Mouse (Mus musculus): ENCODE measurements around the gene Trex2.
"Not testable (repeated sequence)": the region's sequence is repeated elsewhere in the genome, so short reads cannot be mapped to it uniquely, and the experiment has no call there.

Gene Trex2

GRCm38 (mm10) chrX:73460792-73461191, 25.6 kb upstream of the Trex2 start:
- POLR2A ChIA-PET, result no interaction called here
- CTCF ChIA-PET, result interaction anchor here in 1 of 4 experiments (0.8 kb wide), 1 partner anchor 33 kb away, joined by 3 read pairs; no protein-coding TSS in a partner anchor

- CTCF ChIA-PET, result interaction anchor here (0.6 to 1.6 kb wide), 33 partner anchors 12 to 997 kb away, joined by 3 to 46 read pairs (median 4); partner anchors contain the start of genes Dusp9 (in 1 of the 4), Flna (in 1 of the 4) and Pnck (in 1 of the 4)
- POLR2A ChIA-PET, result interaction anchor here in 3 of 4 experiments (0.6 to 2.4 kb wide), 47 partner anchors 9 to 1966 kb away, joined by 3 to 14 read pairs (median 4); partner anchors contain the start of genes Bcap31 (in 2 of the 3), Renbp (in 2 of the 3), Abcd1 (in 1 of the 3) and Atp2b3 (in 1 of the 3)
These were observed 23.8 kb upstream of the Trex2 start, which contains the start of gene Haus7 for GRCm38 (mm10) chrX:73458877-73459392. TSS of gene Haus7 (minus strand) at chrX:73459044.

- ChIA-PET CTCF (interaction anchor here (0.6 to 2.2 kb wide), 13 partner anchors 17 to 444 kb away, joined by 3 to 14 read pairs (median 4); partner anchors contain the start of gene Trex2 (in 1 of the 4)), POLR2A (interaction anchor here in 3 of 4 experiments (0.7 to 1.3 kb wide), 3 partner anchors 17 to 223 kb away, joined by 3 to 4 read pairs (median 3); no protein-coding TSS in a partner anchor)
These were observed 16.8 kb upstream of the Trex2 start for GRCm38 (mm10) chrX:73451949-73452348.

- POLR2A ChIA-PET, result no interaction called here
- CTCF ChIA-PET, result no interaction called here
These were observed 6.3 kb upstream of the Trex2 start for GRCm38 (mm10) chrX:73441428-73441827.

GRCm38 (mm10) chrX:73432850-73433249, 2.3 kb downstream of the Trex2 start:
- ChIA-PET POLR2A (interaction anchor here in 2 of 4 experiments (0.5 to 1.7 kb wide), 4 partner anchors 11 to 379 kb away, joined by 3 to 5 read pairs (median 3); no protein-coding TSS in a partner anchor), CTCF (interaction anchor here in 1 of 4 experiments (1.3 kb wide), 1 partner anchor 425 kb away, joined by 5 read pairs; no protein-coding TSS in a partner anchor)

- POLR2A ChIA-PET, result interaction anchor here in 3 of 4 experiments (0.8 to 1.7 kb wide), 5 partner anchors 201 to 422 kb away, joined by 3 to 8 read pairs (median 3); partner anchors contain the start of gene F8a (in 1 of the 3)
- CTCF ChIA-PET, result interaction anchor here in 3 of 4 experiments (0.8 to 3.6 kb wide), 10 partner anchors 8 to 438 kb away, joined by 3 to 17 read pairs (median 6); partner anchors contain the start of genes F8a (in 1 of the 3) and Haus7 (in 1 of the 3)
These were observed 5.1 kb downstream of the Trex2 start for GRCm38 (mm10) chrX:73430036-73430435.

- POLR2A ChIA-PET, result no interaction called here
These were observed 22.4 kb downstream of the Trex2 start for GRCm38 (mm10) chrX:73412767-73413166.

GRCm38 (mm10) chrX:73410880-73411517, 24.1 kb downstream of the Trex2 start, which contains the start of gene Zfp92:
TSS of gene Zfp92 (plus strand) at chrX:73411096.
- CTCF ChIA-PET, result interaction anchor here in 3 of 4 experiments (0.5 to 1.3 kb wide), 3 partner anchors 83 to 837 kb away, joined by 3 to 4 read pairs (median 3); no protein-coding TSS in a partner anchor

More at GRCm38 (mm10) chrX:73412767-73413166, 22.4 kb downstream of the Trex2 start:
- CTCF ChIA-PET, result no interaction called here

GRCm38 (mm10) chrX:73401616-73402015, 33.5 kb downstream of the Trex2 start:
- ChIA-PET CTCF (interaction anchor here in 2 of 4 experiments (1.1 to 1.4 kb wide), 2 partner anchors 348 kb away, joined by 3 to 5 read pairs; no protein-coding TSS in a partner anchor), POLR2A (interaction anchor here in 2 of 4 experiments (0.7 to 2.6 kb wide), 18 partner anchors 8 to 684 kb away, joined by 3 to 12 read pairs (median 4); partner anchors contain the start of genes Dusp9 (in 1 of the 2), F8a (in 1 of the 2), Haus7 (in 1 of the 2) and Xlr3a (in 1 of the 2))

More at GRCm38 (mm10) chrX:73410880-73411517, 24.1 kb downstream of the Trex2 start, which contains the start of gene Zfp92:
- POLR2A ChIA-PET, result interaction anchor here in 2 of 4 experiments (0.7 to 1.5 kb wide), 3 partner anchors 9 to 357 kb away, joined by 3 to 12 read pairs (median 3); no protein-coding TSS in a partner anchor

GRCm38 (mm10) chrX:73400951-73401350, 34.2 kb downstream of the Trex2 start:
- POLR2A ChIA-PET, result interaction anchor here in 3 of 4 experiments (0.5 to 2.6 kb wide), 17 partner anchors 8 to 414 kb away, joined by 3 to 12 read pairs (median 4); partner anchors contain the start of genes Dusp9 (in 1 of the 3), F8a (in 1 of the 3), Haus7 (in 1 of the 3) and Zfp185 (in 1 of the 3)
- CTCF ChIA-PET, result interaction anchor here in 1 of 4 experiments (1.4 kb wide), 1 partner anchor 347 kb away, joined by 5 read pairs; no protein-coding TSS in a partner anchor

GRCm38 (mm10) chrX:73398636-73399035, 36.5 kb downstream of the Trex2 start, which contains the start of gene Gm18336:
TSS of gene Gm18336 (minus strand) at chrX:73398736.
- CTCF ChIA-PET, result interaction anchor here in 1 of 4 experiments (0.5 kb wide), 1 partner anchor 255 kb away, joined by 3 read pairs; no protein-coding TSS in a partner anchor
- POLR2A ChIA-PET, result not testable (repeated sequence)

- ChIA-PET POLR2A (no interaction called here), CTCF (no interaction called here)
These were observed 38.7 kb downstream of the Trex2 start for GRCm38 (mm10) chrX:73396446-73396845.

- ChIA-PET POLR2A (no interaction called here), CTCF (no interaction called here)
These were observed 43.7 kb downstream of the Trex2 start for GRCm38 (mm10) chrX:73391481-73391880.

- CTCF ChIA-PET, result no interaction called here
- POLR2A ChIA-PET, result no interaction called here
These were observed 50.2 kb downstream of the Trex2 start for GRCm38 (mm10) chrX:73384924-73385323.

GRCm38 (mm10) chrX:73384419-73384818, 50.7 kb downstream of the Trex2 start:
- CTCF ChIA-PET, result no interaction called here
- POLR2A ChIA-PET, result no interaction called here

Data from embryonic stem cell, embryonic (primary cell).